Mouse (Mus musculus): ENCODE data around the gene Tas1r2. TPM values are rescaled to one million over a fixed set of nuclear protein-coding genes. Genes with fewer than 3 reads are reported as not detected.

The Tas1r2 gene
- polyA plus RNA-seq, 1 experiment from 2014 or later: not detected

- H3K4me2 ChIP-seq (ENCODE audit: low read length): no peak overlapping the region
- no peak overlapping the region for H3K4me3 ChIP-seq (ENCODE audit: control insufficient read depth in 1 of 2, insufficient read depth in 1 of 2, low read depth in 1 of 2, low read length in 2 of 2)
- no peaks in the 10 kb centered on the region for H3K36me3 ChIP-seq (ENCODE audit: control insufficient read depth, insufficient read depth, low read length)
- peaks cover 4 to 12% of the 10 kb centered on the region in 2 experiments for H3K4me1 ChIP-seq (ENCODE audit: control insufficient read depth in 2 of 2, insufficient read depth in 2 of 2, low read length in 2 of 2)
- H3K27me3 ChIP-seq (ENCODE audit: control insufficient read depth, insufficient read depth, low read length): no peaks in the 10 kb centered on the region
- no peak for ATAC-seq (ENCODE audit: insufficient number of reproducible peaks, insufficient read depth, low FRiP score, low read depth)
- WGBS: 90% methylated on average over 11 of the region's 11 CpGs
- H3K9ac ChIP-seq (ENCODE audit: low read length): no peak overlapping the region
- no peaks in the 10 kb centered on the region for H3K9me3 ChIP-seq (ENCODE audit: control insufficient read depth, low read length)
- H3K27ac ChIP-seq (replicated peaks in 1 of 2; ENCODE audit: control insufficient read depth in 1 of 2, insufficient read depth in 1 of 2, low read depth in 2 of 2, low read length in 2 of 2): no peak overlapping the region
Measured at GRCm38 (mm10) chr4:139627361-139627760, 26.0 kb upstream of the Tas1r2 start.

GRCm38 (mm10) chr4:139630171-139630570 lies 23.2 kb upstream of the Tas1r2 start:
- Histone ChIP-seq H3K9me3 (ENCODE audit: control insufficient read depth, low read length) (no peaks in the 10 kb centered on the region), H3K27me3 (ENCODE audit: control insufficient read depth, insufficient read depth, low read length) (no peaks in the 10 kb centered on the region), H3K27ac (replicated peaks in 1 of 2; ENCODE audit: control insufficient read depth in 1 of 2, insufficient read depth in 1 of 2, low read depth in 2 of 2, low read length in 2 of 2) (no peak overlapping the region), H3K36me3 (ENCODE audit: control insufficient read depth, insufficient read depth, low read length) (no peaks in the 10 kb centered on the region), H3K9ac (ENCODE audit: low read length) (no peak overlapping the region), H3K4me3 (ENCODE audit: control insufficient read depth in 1 of 2, insufficient read depth in 1 of 2, low read depth in 1 of 2, low read length in 2 of 2) (no peak overlapping the region), H3K4me1 (ENCODE audit: control insufficient read depth in 2 of 2, insufficient read depth in 2 of 2, low read length in 2 of 2) (no peaks in the 10 kb centered on the region; a peak in 2 of 4 replicates), H3K4me2 (ENCODE audit: low read length) (no peak overlapping the region)
- 64% methylated on average over 10 of the region's 10 CpGs for WGBS
- no peak for ATAC-seq (ENCODE audit: insufficient number of reproducible peaks, insufficient read depth, low FRiP score, low read depth)

GRCm38 (mm10) chr4:139631141-139631540 lies 22.2 kb upstream of the Tas1r2 start:
- Histone ChIP-seq H3K9ac (ENCODE audit: low read length) (no peak overlapping the region), H3K36me3 (ENCODE audit: control insufficient read depth, insufficient read depth, low read length) (0 out of 2 replicates have a peak, but pooled peaks cover 4% of the 10 kb centered on the region), H3K4me3 (ENCODE audit: control insufficient read depth in 1 of 2, insufficient read depth in 1 of 2, low read depth in 1 of 2, low read length in 2 of 2) (no peak overlapping the region), H3K27me3 (ENCODE audit: control insufficient read depth, insufficient read depth, low read length) (no peaks in the 10 kb centered on the region), H3K27ac (replicated peaks in 1 of 2; ENCODE audit: control insufficient read depth in 1 of 2, insufficient read depth in 1 of 2, low read depth in 2 of 2, low read length in 2 of 2) (no peak overlapping the region), H3K4me1 (ENCODE audit: control insufficient read depth in 2 of 2, insufficient read depth in 2 of 2, low read length in 2 of 2) (no peaks in the 10 kb centered on the region; a peak in 2 of 4 replicates), H3K9me3 (ENCODE audit: control insufficient read depth, low read length) (no peaks in the 10 kb centered on the region), H3K4me2 (ENCODE audit: low read length) (no peak overlapping the region)
- no peak for ATAC-seq (ENCODE audit: insufficient number of reproducible peaks, insufficient read depth, low FRiP score, low read depth)
- WGBS: 58% methylated on average over 5 of the region's 5 CpGs

- Histone ChIP-seq H3K9ac (ENCODE audit: low read length) (no peak overlapping the region), H3K9me3 (ENCODE audit: control insufficient read depth, low read length) (no peaks in the 10 kb centered on the region), H3K4me3 (ENCODE audit: control insufficient read depth in 1 of 2, insufficient read depth in 1 of 2, low read depth in 1 of 2, low read length in 2 of 2) (no peak overlapping the region), H3K4me1 (ENCODE audit: control insufficient read depth in 2 of 2, insufficient read depth in 2 of 2, low read length in 2 of 2) (no peaks in the 10 kb centered on the region; a peak in 2 of 4 replicates), H3K4me2 (ENCODE audit: low read length) (no peak overlapping the region), H3K27me3 (ENCODE audit: control insufficient read depth, insufficient read depth, low read length) (no peaks in the 10 kb centered on the region), H3K36me3 (ENCODE audit: control insufficient read depth, insufficient read depth, low read length) (0 out of 2 replicates have a peak, but pooled peaks cover 4% of the 10 kb centered on the region), H3K27ac (replicated peaks in 1 of 2; ENCODE audit: control insufficient read depth in 1 of 2, insufficient read depth in 1 of 2, low read depth in 2 of 2, low read length in 2 of 2) (no peak overlapping the region)
- WGBS: 85% methylated on average over 7 of the region's 7 CpGs
- ATAC-seq (ENCODE audit: insufficient number of reproducible peaks, insufficient read depth, low FRiP score, low read depth): no peak
Measured at GRCm38 (mm10) chr4:139631569-139632253, 21.6 kb upstream of the Tas1r2 start.

GRCm38 (mm10) chr4:139632254-139632580 lies 21.1 kb upstream of the Tas1r2 start:
- H3K4me1 ChIP-seq (ENCODE audit: control insufficient read depth in 2 of 2, insufficient read depth in 2 of 2, low read length in 2 of 2): no peaks in the 10 kb centered on the region; a peak in 2 of 4 replicates
- no peak for ATAC-seq (ENCODE audit: insufficient number of reproducible peaks, insufficient read depth, low FRiP score, low read depth)
- 74% methylated on average over 10 of the region's 10 CpGs for WGBS
- no peak overlapping the region for H3K9ac ChIP-seq (ENCODE audit: low read length)
- no peak overlapping the region for H3K4me2 ChIP-seq (ENCODE audit: low read length)
- no peaks in the 10 kb centered on the region for H3K9me3 ChIP-seq (ENCODE audit: control insufficient read depth, low read length)
- H3K4me3 ChIP-seq (ENCODE audit: control insufficient read depth in 1 of 2, insufficient read depth in 1 of 2, low read depth in 1 of 2, low read length in 2 of 2): no peak overlapping the region
- no peak overlapping the region for H3K27ac ChIP-seq (replicated peaks in 1 of 2; ENCODE audit: control insufficient read depth in 1 of 2, insufficient read depth in 1 of 2, low read depth in 2 of 2, low read length in 2 of 2)
- 0 out of 2 replicates have a peak, but pooled peaks cover 4% of the 10 kb centered on the region for H3K36me3 ChIP-seq (ENCODE audit: control insufficient read depth, insufficient read depth, low read length)
- H3K27me3 ChIP-seq (ENCODE audit: control insufficient read depth, insufficient read depth, low read length): no peaks in the 10 kb centered on the region

GRCm38 (mm10) chr4:139636373-139636772 lies 17.0 kb upstream of the Tas1r2 start:
- H3K9me3 ChIP-seq (ENCODE audit: control insufficient read depth, low read length): no peaks in the 10 kb centered on the region
- no peak overlapping the region for H3K4me3 ChIP-seq (ENCODE audit: control insufficient read depth in 1 of 2, insufficient read depth in 1 of 2, low read depth in 1 of 2, low read length in 2 of 2)
- ATAC-seq (ENCODE audit: insufficient number of reproducible peaks, insufficient read depth, low FRiP score, low read depth): no peak
- peaks cover 3% of the 10 kb centered on the region; the same call in 1 of the 2 replicates for H3K27me3 ChIP-seq (ENCODE audit: control insufficient read depth, insufficient read depth, low read length)
- peaks cover 0 to 2% of the 10 kb centered on the region in 2 experiments; a peak in 3 of 4 replicates for H3K4me1 ChIP-seq (ENCODE audit: control insufficient read depth in 2 of 2, insufficient read depth in 2 of 2, low read length in 2 of 2)
- H3K27ac ChIP-seq (replicated peaks in 1 of 2; ENCODE audit: control insufficient read depth in 1 of 2, insufficient read depth in 1 of 2, low read depth in 2 of 2, low read length in 2 of 2): no peak overlapping the region
- H3K4me2 ChIP-seq (ENCODE audit: low read length): no peak overlapping the region
- no peak overlapping the region for H3K9ac ChIP-seq (ENCODE audit: low read length)
- peaks cover 13% of the 10 kb centered on the region; the same call in 1 of the 2 replicates for H3K36me3 ChIP-seq (ENCODE audit: control insufficient read depth, insufficient read depth, low read length)
- 26% methylated on average over 7 of the region's 7 CpGs for WGBS

- 90% methylated on average over 9 of the region's 9 CpGs for WGBS
- Histone ChIP-seq H3K36me3 (ENCODE audit: control insufficient read depth, insufficient read depth, low read length) (peaks cover 13% of the 10 kb centered on the region; the same call in 1 of the 2 replicates), H3K4me1 (ENCODE audit: control insufficient read depth in 2 of 2, insufficient read depth in 2 of 2, low read length in 2 of 2) (peaks cover 3 to 8% of the 10 kb centered on the region in 2 experiments), H3K9ac (ENCODE audit: low read length) (no peak overlapping the region), H3K4me2 (ENCODE audit: low read length) (no peak overlapping the region), H3K9me3 (ENCODE audit: control insufficient read depth, low read length) (no peaks in the 10 kb centered on the region), H3K27ac (replicated peaks in 1 of 2; ENCODE audit: control insufficient read depth in 1 of 2, insufficient read depth in 1 of 2, low read depth in 2 of 2, low read length in 2 of 2) (no peak overlapping the region), H3K27me3 (ENCODE audit: control insufficient read depth, insufficient read depth, low read length) (peaks cover 10% of the 10 kb centered on the region), H3K4me3 (ENCODE audit: control insufficient read depth in 1 of 2, insufficient read depth in 1 of 2, low read depth in 1 of 2, low read length in 2 of 2) (no peak overlapping the region)
- ATAC-seq (ENCODE audit: insufficient number of reproducible peaks, insufficient read depth, low FRiP score, low read depth): no peak
Measured at GRCm38 (mm10) chr4:139637847-139638246, 15.5 kb upstream of the Tas1r2 start.

GRCm38 (mm10) chr4:139638356-139638755 lies 15.0 kb upstream of the Tas1r2 start:
- Histone ChIP-seq H3K36me3 (ENCODE audit: control insufficient read depth, insufficient read depth, low read length) (peaks cover 13% of the 10 kb centered on the region; the same call in 1 of the 2 replicates), H3K27ac (replicated peaks in 1 of 2; ENCODE audit: control insufficient read depth in 1 of 2, insufficient read depth in 1 of 2, low read depth in 2 of 2, low read length in 2 of 2) (no peak overlapping the region), H3K4me1 (ENCODE audit: control insufficient read depth in 2 of 2, insufficient read depth in 2 of 2, low read length in 2 of 2) (peaks cover 3 to 8% of the 10 kb centered on the region in 2 experiments), H3K4me2 (ENCODE audit: low read length) (no peak overlapping the region), H3K27me3 (ENCODE audit: control insufficient read depth, insufficient read depth, low read length) (peaks cover 15% of the 10 kb centered on the region), H3K9ac (ENCODE audit: low read length) (no peak overlapping the region), H3K9me3 (ENCODE audit: control insufficient read depth, low read length) (no peaks in the 10 kb centered on the region), H3K4me3 (ENCODE audit: control insufficient read depth in 1 of 2, insufficient read depth in 1 of 2, low read depth in 1 of 2, low read length in 2 of 2) (no peak overlapping the region)
- WGBS: 91% methylated on average over 16 of the region's 16 CpGs
- no peak for ATAC-seq (ENCODE audit: insufficient number of reproducible peaks, insufficient read depth, low FRiP score, low read depth)

All from heart, embryonic 14.5 days (tissue).